Mouse (Mus musculus): Measurements from ENCODE around the gene Usp29.
A peak's percentile ranks its signal among the peaks of the same experiment; 100 is the strongest.

DNA sequence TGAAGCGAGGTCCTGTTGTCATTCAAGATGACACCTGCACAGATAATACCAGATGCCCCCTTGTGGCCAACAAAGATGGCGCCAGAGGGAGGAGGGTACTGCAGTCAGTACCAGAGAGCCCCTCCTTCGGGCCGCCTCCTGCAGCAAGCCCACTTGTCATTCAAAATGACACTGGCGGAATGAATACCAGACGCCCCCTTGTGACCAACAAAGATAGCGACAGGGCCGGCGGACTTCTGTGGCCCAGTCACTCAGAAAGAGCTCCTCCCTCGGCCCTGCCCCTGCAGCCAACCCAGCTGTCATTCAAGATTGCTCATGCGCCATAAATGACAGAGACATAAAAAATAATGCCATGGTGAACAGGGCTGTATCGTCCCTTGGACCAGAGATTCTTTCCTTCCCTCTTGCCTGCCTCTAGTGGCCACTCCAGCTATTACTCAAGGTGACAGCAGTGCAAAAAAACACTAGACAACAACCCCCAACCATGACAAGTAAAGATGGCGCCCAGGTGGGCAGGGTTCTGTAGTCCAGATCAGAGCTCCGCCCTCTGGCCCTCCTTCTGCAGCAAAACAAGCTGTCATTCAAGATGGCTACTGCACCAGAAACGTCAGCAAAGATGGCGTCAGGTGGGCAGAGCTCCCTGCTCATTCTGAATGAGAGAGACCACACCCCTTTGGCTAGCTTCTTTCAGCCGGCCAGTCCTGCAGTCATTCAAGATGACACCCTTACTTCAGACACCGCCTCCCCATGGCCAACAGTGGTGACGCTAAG lies 2.8 kb upstream of the Usp29 start:
- TF ChIP-seq CTCF (IDR thresholded peaks at IDR 0.05; ENCODE audit: insufficient read depth, low read depth, low read length) (peak; percentile 67), POLR2A (IDR thresholded peaks at IDR 0.05; ENCODE audit: insufficient read depth, low read depth, low read length) (no peak)
